Mouse (Mus musculus): Measurements from ENCODE around the gene Elp1.

- no peak for TF ChIP-seq CTCF (IDR thresholded peaks at IDR 0.05; ENCODE audit: low read depth)
- TF ChIP-seq EP300 (IDR thresholded peaks at IDR 0.05; ENCODE audit: low read depth), result no peak
These were observed 99.9 kb downstream of the Elp1 start for GRCm38 (mm10) chr4:56702234-56702633.

Measured in heart, postnatal 0 days (tissue).